Mouse (Mus musculus) spleen, postnatal 36 days (tissue): ENCODE data around the gene Pnisr.

Experiments used
- DNase-seq, 2 experiments: peaks; one replicate each; pipeline ENCODE4 v3.0.0; 2022; ENCODE audit warnings: low spot score in 2 of 2, mixed read lengths in 1 of 2

Pnisr gene

DNA sequence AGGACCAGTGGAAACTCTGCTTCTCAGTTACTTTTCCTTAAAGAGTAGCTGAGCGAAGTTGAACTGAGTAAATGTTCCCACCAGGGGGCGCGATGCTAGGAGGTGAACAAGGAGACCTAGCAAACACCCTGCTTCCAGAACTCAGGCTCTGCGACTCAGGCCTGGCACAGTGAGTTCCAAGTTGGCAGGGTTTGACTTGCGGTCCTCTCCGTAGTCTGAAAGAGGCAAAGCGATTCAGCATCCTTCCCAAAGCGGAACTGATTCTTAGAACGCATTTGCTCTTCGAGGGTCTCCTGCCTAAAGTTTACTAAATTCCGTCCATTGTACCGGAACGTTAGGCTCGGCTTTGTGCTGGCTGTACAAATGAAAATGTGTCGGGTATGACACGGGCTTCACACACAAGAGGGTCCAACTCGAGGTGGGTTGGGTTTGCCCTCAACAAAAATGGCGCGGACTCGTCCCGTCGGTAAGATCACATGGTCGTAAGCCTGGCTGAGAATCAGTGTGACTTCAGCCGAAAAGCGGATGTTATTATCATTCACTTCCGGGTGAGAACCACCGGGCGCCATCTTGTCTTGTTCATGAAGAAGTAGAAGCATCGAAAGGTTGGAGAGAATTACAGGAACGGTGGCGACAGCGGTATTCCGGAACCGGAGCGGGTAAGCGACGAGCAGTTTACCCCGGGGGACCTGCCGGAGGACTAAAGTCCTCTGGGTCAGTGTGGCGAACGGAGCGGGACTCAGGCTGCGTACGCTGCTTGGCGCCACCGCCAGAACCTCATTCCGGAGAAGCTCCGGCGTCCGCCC lies at the start of gene Pnisr:
Pnisr (plus strand) TSS at position 103 of the 806 bp plus-strand sequence.
- peak; percentile 92 to 95 for DNase-seq

DNA sequence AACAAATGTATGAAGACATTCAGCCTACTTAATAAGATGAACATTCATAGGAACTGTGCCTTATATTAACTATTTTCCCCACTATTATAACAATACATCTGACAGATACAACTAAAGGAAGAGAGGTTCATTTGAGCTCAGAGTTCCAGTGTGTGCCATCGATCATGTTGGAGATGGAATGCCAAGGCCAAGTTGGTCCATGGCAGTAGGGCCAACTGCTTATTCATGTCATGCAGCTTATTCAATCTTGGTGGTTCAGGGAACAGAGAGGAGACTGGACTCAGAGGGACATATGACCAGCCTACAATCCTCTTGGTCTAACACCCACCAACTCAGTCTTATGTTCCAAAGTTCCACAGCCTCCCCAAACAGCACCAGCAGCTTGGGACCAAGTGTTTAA lies 46.4 kb upstream of the Pnisr start:
- DNase-seq: no peak

DNA sequence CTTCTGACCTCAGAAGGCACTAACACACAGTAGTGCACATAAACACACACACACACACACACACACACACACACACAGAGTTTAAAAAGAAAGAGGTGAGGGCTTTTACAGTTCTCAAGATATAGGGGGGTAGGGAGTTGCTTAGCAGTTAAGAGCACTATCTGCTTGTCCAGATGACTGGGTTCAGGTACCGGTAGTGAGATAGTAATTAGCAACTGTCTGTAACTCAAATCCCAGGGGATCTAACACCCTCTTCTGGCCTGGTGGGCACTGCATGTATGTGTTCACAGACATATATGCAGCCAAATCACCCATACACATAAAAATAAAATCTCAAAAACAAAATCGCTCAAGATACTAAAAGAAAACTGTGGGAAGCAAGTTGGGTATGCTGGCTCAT lies 45.8 kb upstream of the Pnisr start:
- no peak for DNase-seq

DNA sequence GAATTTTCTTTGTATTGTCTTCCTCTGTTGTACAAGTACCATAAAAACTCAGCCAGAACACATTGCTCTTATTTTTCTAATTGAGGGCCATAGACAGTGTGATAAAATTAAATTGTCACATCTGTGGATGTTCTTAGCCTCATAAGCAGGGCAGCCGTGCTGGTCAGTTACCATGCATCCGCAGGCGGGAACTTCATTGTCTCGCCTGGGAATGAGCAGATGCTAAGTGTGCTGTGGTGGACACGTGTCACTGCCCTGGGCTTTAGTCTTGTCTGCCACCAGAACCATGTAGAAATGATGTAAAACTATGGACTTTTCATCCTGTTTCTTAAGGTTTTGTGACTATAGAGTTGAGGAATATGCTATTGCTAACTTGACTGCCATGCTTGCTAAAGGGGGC lies 40.2 kb upstream of the Pnisr start:
- DNase-seq: no peak

DNA sequence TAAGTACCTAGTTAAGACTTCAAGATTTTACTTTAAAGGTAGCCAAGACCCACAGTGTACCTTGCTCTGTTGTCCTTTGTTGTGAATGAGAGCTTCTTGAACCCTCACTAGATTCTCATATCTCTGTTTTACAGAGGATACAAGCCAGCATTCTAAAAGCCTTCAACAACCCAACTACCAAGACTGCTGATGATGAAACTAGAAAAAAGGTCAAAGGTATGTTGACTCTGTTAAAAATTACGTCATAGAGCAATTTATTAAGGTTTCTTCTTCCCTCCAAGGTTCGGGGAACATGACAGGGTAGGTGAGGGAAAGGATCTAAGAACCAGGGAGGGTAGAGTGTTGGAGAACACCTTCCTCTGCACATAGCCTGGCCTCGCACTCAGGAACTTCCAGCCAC lies 36.8 kb upstream of the Pnisr start:
- no peak for DNase-seq

DNA sequence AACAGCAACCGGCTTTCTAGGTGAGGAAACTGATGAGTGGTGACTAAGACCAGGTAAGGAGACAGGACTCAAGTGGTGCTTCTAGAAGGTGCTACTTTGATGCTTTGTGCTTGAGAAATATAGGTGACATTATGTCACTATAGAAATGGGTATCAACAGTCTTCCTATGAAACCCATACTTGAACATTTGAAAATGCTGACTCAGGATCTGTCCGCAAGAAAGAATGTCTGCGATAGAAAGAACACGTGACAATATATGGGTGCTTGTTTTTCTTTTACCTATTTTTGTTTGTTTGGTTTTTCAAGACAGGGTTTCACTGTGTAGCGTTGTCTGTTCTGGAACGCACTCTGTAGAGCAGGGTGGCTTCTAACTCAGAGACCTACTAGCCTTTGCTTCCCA lies 34.7 kb upstream of the Pnisr start:
- no peak for DNase-seq

DNA sequence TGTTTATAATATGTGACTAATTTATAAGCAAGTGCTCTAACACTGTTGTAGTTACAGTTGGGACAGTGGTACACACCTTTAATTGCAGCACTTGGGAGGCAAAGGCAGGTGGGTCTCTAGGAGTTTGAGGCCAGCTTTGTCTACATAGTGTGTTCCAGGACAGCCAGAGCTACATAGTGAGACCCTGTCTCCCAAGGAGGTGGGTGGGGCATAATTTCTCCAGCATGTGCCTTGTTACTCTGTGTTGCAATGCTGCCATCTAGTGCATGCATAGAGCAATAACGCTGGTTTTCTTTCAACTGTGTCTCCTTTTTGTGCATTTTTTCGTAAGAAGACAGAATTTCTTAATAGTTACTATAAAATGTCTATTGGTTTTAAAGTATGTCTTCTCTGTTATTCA lies 33.4 kb upstream of the Pnisr start:
- peak; percentile 18 to 41 for DNase-seq

DNA sequence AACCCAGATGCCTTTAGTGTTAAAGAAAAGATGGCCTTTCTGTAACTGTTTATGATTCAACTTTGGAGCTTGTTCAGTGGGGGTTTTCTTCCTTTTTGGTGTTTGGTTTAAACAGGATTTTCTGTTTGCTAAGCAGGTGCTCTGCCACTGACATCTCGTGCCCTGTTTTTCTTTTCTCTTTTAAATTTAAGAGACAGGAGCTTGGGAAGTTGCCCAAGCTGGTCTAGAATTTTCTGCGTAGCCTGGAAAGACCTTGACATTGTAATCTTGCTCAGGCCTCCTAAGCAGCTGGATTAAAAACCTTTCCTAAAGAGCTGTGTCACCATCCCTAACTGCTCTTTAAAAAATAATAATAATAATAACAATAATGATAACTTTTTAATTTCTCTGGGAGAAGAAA lies 20.8 kb upstream of the Pnisr start:
- DNase-seq: no peak

DNA sequence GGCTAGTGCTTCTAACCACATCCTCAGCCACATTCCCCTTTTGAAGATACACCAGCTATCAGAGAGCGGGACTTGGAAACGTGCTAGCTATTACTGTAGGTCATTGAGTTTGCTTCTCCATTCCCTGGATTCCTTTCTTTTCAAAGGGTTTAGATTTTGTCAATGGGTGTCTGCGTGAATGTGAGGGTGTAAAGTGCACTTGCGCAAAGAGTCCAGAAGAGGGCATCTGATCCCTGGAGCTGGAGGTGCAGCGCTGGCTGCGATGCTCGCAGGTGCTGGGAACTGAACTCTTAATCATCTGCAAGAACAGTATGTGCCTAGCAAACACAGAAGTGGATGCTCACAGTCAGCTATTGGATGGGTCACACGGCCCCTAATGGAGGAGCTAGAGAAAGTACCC lies 14.5 kb upstream of the Pnisr start:
- DNase-seq: no peak

DNA sequence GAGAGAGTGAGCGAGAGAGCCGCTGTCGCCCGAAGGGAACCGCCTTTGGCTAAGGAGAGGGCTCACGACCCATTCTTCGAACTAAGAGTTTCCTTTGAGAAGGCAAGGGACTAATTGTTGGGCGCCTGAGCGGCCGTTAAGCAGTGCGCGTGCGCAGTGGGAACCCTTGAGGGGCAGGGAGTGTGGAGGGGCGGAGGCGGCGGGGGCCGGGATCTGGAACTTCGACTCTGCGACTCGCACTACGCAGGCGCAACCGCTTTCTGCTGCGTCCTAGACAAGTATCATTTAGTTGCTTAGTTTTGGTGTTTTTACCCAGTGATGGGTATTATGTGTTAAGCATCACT lies 876 bp downstream of the Pnisr start:
- peak; percentile 85 to 87 for DNase-seq

DNA sequence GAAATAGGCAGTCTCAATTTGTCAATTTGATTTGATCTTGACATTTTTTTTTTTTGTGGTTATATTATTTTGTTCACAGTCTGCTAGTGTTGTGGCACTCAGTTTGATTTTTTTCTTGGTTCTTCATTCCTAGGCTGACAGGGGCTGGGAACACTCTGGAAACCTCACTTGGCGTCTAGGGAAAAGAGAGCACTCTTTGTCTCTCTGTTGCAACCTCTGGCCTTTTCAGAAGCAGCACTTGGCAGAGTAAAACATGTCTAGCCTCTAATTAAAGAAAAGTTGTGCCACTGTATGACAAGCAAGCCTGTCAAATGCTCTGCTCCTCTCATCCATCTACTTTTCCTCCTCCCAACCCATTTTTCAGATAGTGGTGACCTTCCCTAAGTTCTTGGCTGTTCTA lies 10.1 kb downstream of the Pnisr start:
- no peak for DNase-seq

DNA sequence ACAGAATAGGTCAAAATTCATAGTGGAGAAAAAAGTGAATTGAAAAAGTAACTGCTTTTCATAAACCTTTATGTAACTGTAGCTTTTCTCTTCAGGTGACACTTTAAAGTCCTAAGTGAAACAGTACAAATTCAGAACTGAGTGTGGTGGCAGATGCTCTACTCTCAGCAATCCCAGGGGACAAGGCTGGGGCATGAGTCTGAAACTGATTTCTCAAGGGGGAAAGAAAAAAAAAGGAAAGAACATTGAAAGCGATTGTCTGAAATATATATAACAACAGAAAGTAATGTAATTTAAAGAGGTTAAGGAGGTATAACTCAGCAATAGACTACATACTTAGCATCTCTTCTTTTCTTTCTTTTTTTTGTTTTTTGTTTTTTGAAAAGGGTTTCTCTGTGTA lies 17.8 kb downstream of the Pnisr start:
- DNase-seq: no peak

DNA sequence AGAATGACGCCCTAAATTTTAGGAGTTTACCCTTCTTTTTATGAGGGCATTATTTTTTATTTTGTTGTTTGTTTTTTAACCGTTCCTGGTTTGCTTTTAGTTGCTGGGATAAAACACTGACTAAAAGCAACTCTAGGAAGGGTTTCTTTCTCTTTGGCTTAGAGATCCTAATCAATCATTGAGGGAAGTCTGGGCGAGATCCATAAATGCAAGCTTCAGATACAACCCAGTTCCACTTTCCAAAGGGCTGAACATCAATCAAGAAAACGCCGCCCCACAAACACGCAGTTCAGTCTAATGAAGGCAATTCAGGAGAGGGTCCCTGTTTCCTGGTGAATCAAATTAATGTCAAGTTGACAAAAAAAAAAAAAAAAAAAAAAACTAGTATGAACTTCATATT lies 31.4 kb downstream of the Pnisr start:
- no peak for DNase-seq

DNA sequence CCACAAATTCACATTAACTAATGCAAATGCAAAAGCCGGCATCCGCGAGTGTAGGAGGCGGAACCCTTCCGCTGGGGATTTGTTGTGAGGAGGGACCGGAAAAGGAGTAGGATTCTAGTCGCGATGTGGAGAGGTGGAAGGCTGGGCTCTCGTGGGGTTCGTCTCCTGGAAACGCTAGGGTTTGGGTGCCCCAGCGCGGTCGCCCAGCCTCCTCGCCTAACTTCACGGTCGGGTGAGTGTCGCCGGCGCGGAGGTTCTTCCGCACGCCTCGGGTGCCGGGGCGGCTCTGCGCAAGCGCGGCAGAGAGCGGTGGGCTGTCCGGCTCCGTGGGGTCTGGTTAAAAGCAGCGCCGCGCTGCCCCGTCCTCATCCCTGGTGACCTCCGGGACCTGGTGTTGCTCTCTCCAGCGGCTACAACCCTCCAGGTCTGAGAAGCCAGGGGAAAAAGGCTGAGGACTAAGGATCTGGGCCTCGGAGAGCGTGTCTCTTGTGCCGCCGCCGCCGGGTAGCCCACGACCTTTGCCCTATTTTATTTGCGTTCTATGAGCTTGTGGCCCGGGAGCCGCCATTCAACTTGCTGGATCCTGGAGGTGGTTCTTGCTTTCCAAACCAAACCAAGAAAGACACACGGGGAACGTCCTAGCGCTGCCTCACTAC lies 32.3 kb downstream of the Pnisr start, which contains the start of gene Coq3:
Coq3 (plus strand) TSS at position 109 of the 656 bp plus-strand sequence.
- peak; percentile 83 to 84 for DNase-seq

DNA sequence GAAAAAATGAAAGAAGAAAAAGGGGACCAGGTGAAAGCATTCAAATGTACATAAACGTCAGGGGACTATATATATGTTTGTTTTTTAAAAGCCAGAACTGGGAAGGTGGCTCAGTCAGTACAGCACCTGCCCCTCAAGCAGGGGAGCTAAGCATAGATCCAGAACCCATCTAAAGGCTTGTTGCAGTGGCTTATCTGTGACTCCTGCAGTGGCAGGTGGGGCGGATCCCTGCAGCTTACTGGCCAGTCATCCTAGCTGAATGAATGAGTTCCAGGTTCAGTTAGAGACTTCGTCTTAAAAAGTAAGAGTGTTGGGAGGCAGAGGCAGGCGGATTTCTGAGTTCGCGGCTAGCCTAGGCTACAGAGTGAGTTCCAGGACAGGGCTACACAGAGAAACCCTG lies 35.4 kb downstream of the Pnisr start:
- no peak for DNase-seq

DNA sequence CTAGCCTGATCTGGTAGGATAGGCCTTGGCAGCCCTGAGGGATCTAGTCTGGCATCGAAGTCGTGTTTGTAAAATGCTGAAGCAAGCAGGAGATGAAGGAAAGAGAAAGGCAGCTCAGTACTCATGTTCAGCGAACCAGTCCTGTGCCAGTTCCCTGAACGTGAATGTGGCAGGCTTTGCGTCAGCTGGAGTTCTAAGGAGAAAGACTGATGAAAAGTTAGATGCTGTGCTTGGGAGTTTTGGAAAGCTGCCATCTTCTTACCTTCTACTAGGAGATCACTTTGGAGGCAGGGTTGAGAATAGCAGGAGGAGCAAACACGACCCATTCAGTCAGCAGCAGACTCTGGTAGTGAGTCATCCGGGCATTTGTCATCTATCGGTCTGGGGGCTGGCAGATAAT lies 38.4 kb downstream of the Pnisr start:
- no peak for DNase-seq
